Mouse (Mus musculus) cortical plate, adult 2 months (tissue): ENCODE measurements around the gene 1700009N14Rik.

Experiments
- CTCF ChIP-seq: fragments of 200-500 bp; IDR thresholded peaks from 2 replicates; pipeline ENCODE4 v1.5.1; 2011; ENCODE audit warnings: mild to moderate bottlenecking, control low read depth, low read length; ENCODE audit not compliant: insufficient read depth; ENCODE audit errors: extremely low read depth
- POLR2A ChIP-seq: fragments of 200-500 bp; IDR thresholded peaks from 2 replicates; pipeline ENCODE4 v1.6.1; 2011; ENCODE audit warnings: mild to moderate bottlenecking, low read length, control low read depth; ENCODE audit not compliant: insufficient read depth; ENCODE audit errors: extremely low read depth

DNA sequence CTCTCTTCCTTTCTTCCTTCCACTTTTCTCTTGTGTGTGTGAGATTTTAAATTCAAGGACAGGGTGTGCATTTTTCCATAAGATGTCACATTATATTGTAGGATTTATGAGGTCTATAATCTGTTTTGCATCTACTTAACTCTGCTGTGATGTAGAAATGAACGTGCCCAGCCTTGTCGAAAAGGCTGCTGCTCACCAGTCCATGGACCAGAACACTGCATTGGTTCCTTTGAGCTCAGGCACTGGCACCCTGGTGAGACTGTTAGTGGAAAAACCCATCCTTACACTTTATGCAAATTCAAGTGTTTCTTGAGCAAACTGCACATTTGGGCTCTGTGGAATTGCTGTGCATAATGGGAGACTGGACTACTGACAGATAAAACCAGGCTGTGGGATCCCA, 24.2 kb downstream of the 1700009N14Rik start:
- TF ChIP-seq POLR2A: no peak
- TF ChIP-seq CTCF: no peak
